Mouse (Mus musculus): ENCODE data around the gene Fam50a. TPM values are rescaled to one million over a fixed set of nuclear protein-coding genes. Genes with fewer than 3 reads are reported as not detected.
A peak's percentile ranks its signal among the peaks of the same experiment; 100 is the strongest.

Fam50a gene
- total RNA-seq (2021) = 10 to 100 TPM; 21.7 to 22.1 TPM
- long read RNA-seq, experiment 1, transcript Fam50a-201 (13 exons, 1,383 nt) = major isoform, 14 of 18 reads
- long read RNA-seq, experiment 1, partial matches to known transcripts = 3 of 18 reads
- long read RNA-seq, experiment 1, other reads (novel, unspliced or antisense) = 1 of 18 reads
- long read RNA-seq, experiment 2, transcript Fam50a-201 (13 exons, 1,383 nt) = major isoform, 38 of 46 reads
- long read RNA-seq, experiment 2, partial matches to known transcripts = 5 of 46 reads
- long read RNA-seq, experiment 2, other reads (novel, unspliced or antisense) = 3 of 46 reads

- intact Hi-C loops (cut with DNase I) = no loop called here
- peak; percentile 76 to 87 for DNase-seq
These were observed at the start of gene Fam50a for GRCm38 (mm10) chrX:74312540-74313464. Gene Fam50a (plus strand): TSS chrX:74313033.

- no peak for DNase-seq
- intact Hi-C loops (cut with DNase I) = no loop called here
These were observed 43.1 kb upstream of the Fam50a start for GRCm38 (mm10) chrX:74269736-74270061.

GRCm38 (mm10) chrX:74270062-74270901, 42.6 kb upstream of the Fam50a start, which contains the start of gene Rpl10:
Gene Rpl10 (plus strand): TSS chrX:74270812.
- peak; percentile 77 to 87 for DNase-seq
- intact Hi-C loops (cut with DNase I) = no loop called here

GRCm38 (mm10) chrX:74270902-74271551, 41.8 kb upstream of the Fam50a start:
- intact Hi-C loops (cut with DNase I) = no loop called here
- peak in 1 of 2 experiments; percentile 9 for DNase-seq

GRCm38 (mm10) chrX:74273422-74274322, 39.2 kb upstream of the Fam50a start:
- intact Hi-C loops (cut with DNase I) = no loop called here
- no peak for DNase-seq

- intact Hi-C loops (cut with DNase I) = no loop called here
These were observed 34.9 kb upstream of the Fam50a start for GRCm38 (mm10) chrX:74277916-74278315.

GRCm38 (mm10) chrX:74281041-74281731, 31.6 kb upstream of the Fam50a start:
- intact Hi-C loops (cut with DNase I) = no loop called here
- no peak for DNase-seq

More at GRCm38 (mm10) chrX:74277916-74278315, 34.9 kb upstream of the Fam50a start:
- no peak for DNase-seq

GRCm38 (mm10) chrX:74281732-74282394, 31.0 kb upstream of the Fam50a start, which contains the start of the genes Taz and Dnase1l1:
Gene Taz (plus strand): TSS chrX:74281912.
Gene Dnase1l1 (minus strand): TSS chrX:74282337.
- peak; percentile 62 to 79 for DNase-seq
- intact Hi-C loops (cut with DNase I) = loop anchor here (2.0 kb wide), 1 partner anchor 19 kb away; no protein-coding TSS in a partner anchor

- peak; percentile 75 to 76 for DNase-seq
- intact Hi-C loops (cut with DNase I) = loop anchor here (2.0 kb wide), 1 partner anchor 18 kb away; no protein-coding TSS in a partner anchor
These were observed 30.3 kb upstream of the Fam50a start for GRCm38 (mm10) chrX:74282395-74283091.

- intact Hi-C loops (cut with DNase I) = loop anchor here (2.0 kb wide), 1 partner anchor 18 kb away; no protein-coding TSS in a partner anchor
- DNase-seq = no peak
These were observed 29.8 kb upstream of the Fam50a start for GRCm38 (mm10) chrX:74283092-74283437.

GRCm38 (mm10) chrX:74293431-74293830, 19.4 kb upstream of the Fam50a start:
- intact Hi-C loops (cut with DNase I) = no loop called here

GRCm38 (mm10) chrX:74296538-74297448, 16.0 kb upstream of the Fam50a start, which contains the start of gene Atp6ap1:
Gene Atp6ap1 (plus strand): TSS chrX:74297097.
- intact Hi-C loops (cut with DNase I) = no loop called here
- peak; percentile 90 to 91 for DNase-seq

More at GRCm38 (mm10) chrX:74293431-74293830, 19.4 kb upstream of the Fam50a start:
- no peak for DNase-seq

GRCm38 (mm10) chrX:74298348-74298747, 14.5 kb upstream of the Fam50a start:
- intact Hi-C loops (cut with DNase I) = no loop called here
- DNase-seq = no peak

GRCm38 (mm10) chrX:74299721-74300120, 13.1 kb upstream of the Fam50a start:
- intact Hi-C loops (cut with DNase I) = loop anchor here (2.0 to 5.0 kb wide), 2 partner anchors 17 to 47 kb away; partner anchors contain the start of genes Dnase1l1 and Emd

GRCm38 (mm10) chrX:74304867-74305700, 7.7 kb upstream of the Fam50a start, which contains the start of gene Gdi1:
Gene Gdi1 (plus strand): TSS chrX:74304998.
- intact Hi-C loops (cut with DNase I) = loop anchor here (5.0 kb wide), 2 partner anchors 53 to 67 kb away; partner anchors contain the start of genes Emd, Slc10a3 and Ubl4a
- peak; percentile 53 to 73 for DNase-seq

More at GRCm38 (mm10) chrX:74299721-74300120, 13.1 kb upstream of the Fam50a start:
- DNase-seq = no peak

All from gastrocnemius, postnatal 36 days (tissue).